Mouse (Mus musculus) heart, postnatal 0 days (tissue): ENCODE results near the gene Brpf1. TPM values are rescaled to one million over a fixed set of nuclear protein-coding genes. Genes with fewer than 3 reads are reported as not detected.

ENCODE experiments used
- ATAC-seq: fragments of 200-750 bp; cut with Nextera tagmentation; 2 replicates; pipeline ENCODE4 v1.8.0; 2017; ENCODE audit warnings: low read depth, moderate number of reproducible peaks, moderate library complexity; ENCODE audit not compliant: insufficient read depth
- DNase-seq: peaks from one replicate; pipeline ENCODE4 v3.0.0-alpha.2; 2016; ENCODE audit warnings: low spot score
- H3K27ac ChIP-seq: fragments of 300-500 bp; sonication (generic); 2 replicates; pipeline ENCODE4 v1.5.1; 2014; ENCODE audit warnings: low read depth, mild to moderate bottlenecking
- H3K27me3 ChIP-seq: fragments of 300-500 bp; sonication (generic); 2 replicates; pipeline ENCODE4 v1.6.1; 2014; ENCODE audit warnings: low read length, mixed read lengths; ENCODE audit not compliant: control insufficient read depth, insufficient read depth
- H3K36me3 ChIP-seq: fragments of 300-500 bp; sonication (generic); replicated peaks from 2 replicates; pipeline ENCODE4 v1.6.1; 2014; ENCODE audit warnings: low read length, mixed read lengths; ENCODE audit not compliant: control insufficient read depth, insufficient read depth
- H3K4me1 ChIP-seq: fragments of 300-500 bp; sonication (generic); 2 replicates; pipeline ENCODE4 v1.6.1; 2014; ENCODE audit warnings: antibody characterized with exemption; ENCODE audit not compliant: control insufficient read depth, insufficient read depth
- H3K4me2 ChIP-seq: fragments of 300-500 bp; sonication (generic); 2 replicates; pipeline ENCODE4 v1.6.1; 2014; ENCODE audit warnings: low read depth, mild to moderate bottlenecking, low read length, moderate library complexity
- H3K4me3 ChIP-seq: fragments of 300-500 bp; sonication (generic); 2 replicates; pipeline ENCODE4 v1.5.1; 2014; ENCODE audit warnings: low read depth, low read length
- H3K9ac ChIP-seq: fragments of 300-500 bp; sonication (generic); replicated peaks from 2 replicates; pipeline ENCODE4 v1.6.1; 2014; ENCODE audit warnings: low read depth, low read length, mixed read lengths
- H3K9me3 ChIP-seq: fragments of 300-500 bp; sonication (generic); replicated peaks from 2 replicates; pipeline ENCODE4 v1.6.1; 2016; ENCODE audit warnings: low read length; ENCODE audit not compliant: control insufficient read depth
- CTCF ChIP-seq: IDR thresholded peaks from 2 replicates; pipeline ENCODE4 v1.5.1; 2016; ENCODE audit warnings: antibody characterized with exemption, control low read depth, low read depth
- EP300 ChIP-seq: IDR thresholded peaks from 2 replicates; pipeline ENCODE4 v1.6.1; 2016; ENCODE audit warnings: antibody characterized with exemption, low read depth
- WGBS: fragments of 180-500 bp; shearing (Covaris S2); extraction: QIAGEN DNeasy Blood & Tissue Kit; methylation state at CpG from one replicate; pipeline ENCODE4 v1.1.7; 2014; 5-methylcytosine and 5-hydroxymethylcytosine counted together
- polyA plus RNA-seq: library from polyadenylated mRNA; unstranded; fragments of >200 nt; fragmentation: Nextera tagmentation; extraction: Ambion mirVana; gene quantifications from 2 replicates; pipeline ENCODE4 v1.2.1, GENCODE M21; 2015
- total RNA-seq: library from RNA; depleted of rRNA; stranded (reverse); fragments of >200 nt; gene quantifications from 2 replicates; pipeline ENCODE4 v1.2.3, GENCODE M21; 2014; ENCODE audit warnings: low replicate concordance

The Brpf1 gene
- total and polyA plus RNA-seq, 2 experiments from 2014 or later, result 6.4 to 15.2 TPM

DNA sequence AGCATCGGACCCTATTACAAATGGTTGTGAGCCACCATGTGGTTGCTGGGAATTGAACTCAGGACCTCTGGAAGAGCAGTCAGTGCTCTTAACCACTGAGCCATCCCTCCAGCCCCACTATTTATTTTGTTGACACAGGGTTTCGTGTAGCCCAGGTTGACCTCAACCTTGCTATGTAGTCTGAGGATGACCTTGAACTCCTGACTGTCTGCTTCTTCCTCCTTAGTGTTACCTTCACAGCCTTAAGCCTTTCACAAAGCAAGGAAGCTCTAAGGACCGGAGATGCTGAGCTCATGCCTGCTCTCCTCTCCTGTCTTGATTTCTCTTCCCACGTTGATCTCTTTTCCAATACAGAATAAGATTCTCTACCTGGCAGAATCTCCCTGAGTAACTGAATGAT, 40.0 kb downstream of the Brpf1 start:
- H3K27ac ChIP-seq, result no peak overlapping the region
- no peak for ATAC-seq
- 66% methylated on average over 4 of the region's 4 CpGs for WGBS

GRCm38 (mm10) chr6:113350538-113350937, 43.6 kb downstream of the Brpf1 start:
- no peak overlapping the region for H3K9ac ChIP-seq
- no peak for TF ChIP-seq EP300
- TF ChIP-seq CTCF, result no peak
- H3K27ac ChIP-seq, result no peak overlapping the region
- H3K36me3 ChIP-seq, result no peaks in the 10 kb centered on the region
- no peak overlapping the region for H3K4me2 ChIP-seq
- no peaks in the 10 kb centered on the region for H3K27me3 ChIP-seq
- DNase-seq (no peak), ATAC-seq (no peak)
- H3K4me3 ChIP-seq, result no peak overlapping the region
- no peaks in the 10 kb centered on the region for H3K4me1 ChIP-seq
- no peaks in the 10 kb centered on the region for H3K9me3 ChIP-seq

More for the DNA sequence above, 40.0 kb downstream of the Brpf1 start:
- no peak for TF ChIP-seq CTCF
- TF ChIP-seq EP300, result no peak
- Histone ChIP-seq H3K4me1 (peaks cover 24% of the 10 kb centered on the region), H3K9ac (no peak overlapping the region), H3K4me3 (no peak overlapping the region), H3K9me3 (no peaks in the 10 kb centered on the region), H3K36me3 (no peaks in the 10 kb centered on the region), H3K27me3 (no peaks in the 10 kb centered on the region), H3K4me2 (no peak overlapping the region)
- DNase-seq, result no peak

GRCm38 (mm10) chr6:113351161-113351560, 44.2 kb downstream of the Brpf1 start:
- no peak for ATAC-seq

GRCm38 (mm10) chr6:113351653-113352052, 44.7 kb downstream of the Brpf1 start:
- no peak for TF ChIP-seq CTCF
- TF ChIP-seq EP300, result no peak
- Histone ChIP-seq H3K27ac (no peak overlapping the region), H3K9me3 (no peaks in the 10 kb centered on the region), H3K27me3 (no peaks in the 10 kb centered on the region), H3K9ac (no peak overlapping the region), H3K4me2 (no peak overlapping the region), H3K4me1 (no peaks in the 10 kb centered on the region), H3K4me3 (no peak overlapping the region), H3K36me3 (no peaks in the 10 kb centered on the region)
- ATAC-seq (no peak), DNase-seq (no peak)
- WGBS, result 57% methylated on average over 10 of the region's 10 CpGs

More at GRCm38 (mm10) chr6:113351161-113351560, 44.2 kb downstream of the Brpf1 start:
- 58% methylated on average over 1 of the region's 1 CpGs for WGBS
- DNase-seq, result no peak
- H3K9ac ChIP-seq, result no peak overlapping the region
- no peak overlapping the region for H3K27ac ChIP-seq
- no peak for TF ChIP-seq CTCF
- TF ChIP-seq EP300, result no peak
- no peaks in the 10 kb centered on the region for H3K36me3 ChIP-seq
- no peak overlapping the region for H3K4me3 ChIP-seq
- no peak overlapping the region for H3K4me2 ChIP-seq
- H3K9me3 ChIP-seq, result no peaks in the 10 kb centered on the region
- no peaks in the 10 kb centered on the region for H3K4me1 ChIP-seq
- H3K27me3 ChIP-seq, result no peaks in the 10 kb centered on the region

DNA sequence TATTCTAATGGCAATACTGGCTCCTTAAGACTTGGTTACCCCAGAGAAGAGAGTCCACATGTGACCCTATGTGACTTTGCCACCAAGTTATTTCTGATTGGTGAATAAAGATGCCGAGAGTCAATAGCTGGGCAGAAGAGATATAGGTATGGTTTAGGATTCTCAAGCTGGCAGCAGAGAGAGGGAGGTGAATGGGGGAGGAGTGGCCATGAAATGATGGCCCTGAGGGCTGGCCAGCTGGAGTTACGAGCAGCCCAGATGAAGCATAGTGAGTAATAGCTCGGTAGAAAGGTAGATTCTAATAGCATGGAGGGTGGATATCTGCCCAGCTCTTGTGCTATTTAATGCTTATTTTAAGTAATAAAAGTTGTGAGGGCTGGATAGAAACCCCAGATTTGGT, 45.9 kb downstream of the Brpf1 start:
- 70% methylated on average over 3 of the region's 3 CpGs for WGBS

DNA sequence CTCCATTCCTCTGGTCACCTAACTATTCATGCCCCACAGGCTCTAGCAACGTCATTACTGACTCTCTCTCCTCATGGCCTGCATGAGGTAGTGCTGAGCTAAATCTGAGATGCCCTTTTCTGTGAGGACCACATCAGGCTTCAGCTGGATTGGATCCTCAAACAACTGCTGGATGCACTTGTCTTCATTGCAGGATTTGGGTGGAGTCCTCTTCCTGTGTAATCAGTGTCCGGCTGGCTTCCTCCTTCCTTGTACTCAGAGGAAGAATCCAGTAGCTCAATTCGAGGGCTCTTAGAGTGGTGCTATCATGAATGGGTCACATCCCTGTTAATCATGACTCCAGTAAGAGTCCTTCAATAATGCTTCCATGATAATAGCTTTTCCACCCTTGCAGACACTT, 46.8 kb downstream of the Brpf1 start:
- ATAC-seq (no peak), DNase-seq (no peak)
- 52% methylated on average over 3 of the region's 3 CpGs for WGBS
- Histone ChIP-seq H3K36me3 (no peaks in the 10 kb centered on the region), H3K4me1 (no peaks in the 10 kb centered on the region), H3K9me3 (no peaks in the 10 kb centered on the region), H3K4me3 (no peak overlapping the region), H3K27ac (no peak overlapping the region), H3K4me2 (no peak overlapping the region), H3K27me3 (no peaks in the 10 kb centered on the region), H3K9ac (no peak overlapping the region)
- no peak for TF ChIP-seq EP300
- no peak for TF ChIP-seq CTCF

More for the DNA sequence above, 45.9 kb downstream of the Brpf1 start:
- H3K27me3 ChIP-seq, result no peaks in the 10 kb centered on the region
- ATAC-seq (no peak), DNase-seq (no peak)
- H3K36me3 ChIP-seq, result no peaks in the 10 kb centered on the region
- TF ChIP-seq EP300 (no peak), CTCF (no peak)
- H3K9me3 ChIP-seq, result no peaks in the 10 kb centered on the region
- no peak overlapping the region for H3K4me3 ChIP-seq
- no peaks in the 10 kb centered on the region for H3K4me1 ChIP-seq
- H3K4me2 ChIP-seq, result no peak overlapping the region
- no peak overlapping the region for H3K9ac ChIP-seq
- no peak overlapping the region for H3K27ac ChIP-seq
